Mouse (Mus musculus): ENCODE results near the gene Casc3.

- TF ChIP-seq CTCF (IDR thresholded peaks at IDR 0.05; ENCODE audit: extremely low read depth, insufficient read depth, insufficient read length, insufficient replicate concordance) (no peak), POLR2A (IDR thresholded peaks at IDR 0.05; ENCODE audit: low read depth, low read length) (no peak)
Measured at GRCm38 (mm10) chr11:98854116-98854515, 49.4 kb downstream of the Casc3 start.

Data from spleen, adult 2 months (tissue).